ENCODE assay signal across 18 mouse cellular contexts in genomic region chr8:107785771-107786170, GRCm38 (mm10).
DNase-seq lines count a peak whose midpoint lies in the region; TF ChIP-seq lines count a peak whose summit lies in the region.
"Had no signal": no experiment of that assay in that cellular context is flagged by ENCODE, and none has a peak within 500 bp of the region (broad histone marks: within the 10 kb centered on the region; RNA-seq: fewer than 3 reads in every experiment).

No protein-coding gene starts in this region.

- H3K79me2 ChIP-seq in heart, adult 2 months (replicated peaks; ENCODE audit: control insufficient read depth, insufficient read depth, low read length) = no peaks in the 10 kb centered on the region

- no peak for TF ChIP-seq CTCF in heart, adult 2 months (IDR thresholded peaks at IDR 0.05)

- intact Hi-C loops in heart, postnatal 10 days (cut with DNase I) = no loop called here
- intact Hi-C loops in heart, adult 2 months (cut with DNase I) = no loop called here

- TF ChIP-seq POLR2A in heart, adult 2 months (IDR thresholded peaks at IDR 0.05; ENCODE audit: insufficient read depth, low read depth, low read length) = no peak

- H3K27ac ChIP-seq in heart, adult 2 months = no peak overlapping the region
- H3K27ac ChIP-seq: embryonic facial prominence, embryonic 12.5 days; forebrain, embryonic 12.5 days; hindbrain, embryonic 15.5 days; neural tube, embryonic 12.5 days; stomach, postnatal 0 days had no signal

- DNase-seq in heart, postnatal 10 days = peak; percentile 7 to 11
- DNase-seq in heart, adult 2 months = no peak
- peak; percentile 2 for DNase-seq in lung, postnatal 36 days
- DNase-seq in lung, postnatal 14 days = no peak
- DNase-seq in adrenal gland, adult 8-10 months = peak; percentile 70
- peak; percentile 65 for DNase-seq in fibroblast of lung, adult 2 months (ENCODE audit: low read depth)
- DNase-seq in cerebellum, postnatal 14 days = no peak
- DNase-seq: B cell, adult 2 months; cerebellum, adult 11-12 months; gastrocnemius, postnatal 36 days; left cerebral cortex, postnatal 4 days; lung, adult 2 months; thymus, postnatal 25 days had no signal

- no peak for TF ChIP-seq EP300 in heart, adult 2 months (IDR thresholded peaks at IDR 0.05; ENCODE audit: insufficient read depth, low read depth, low read length)

- H3K27me3 ChIP-seq in heart, adult 2 months (ENCODE audit: control insufficient read depth, insufficient read depth, low read length) = no peaks in the 10 kb centered on the region
- H3K27me3 ChIP-seq: embryonic facial prominence, embryonic 12.5 days; forebrain, embryonic 12.5 days; hindbrain, embryonic 15.5 days; neural tube, embryonic 12.5 days had no signal

- no peak overlapping the region for H3K4me3 ChIP-seq in heart, adult 2 months
- H3K4me3 ChIP-seq: embryonic facial prominence, embryonic 12.5 days; forebrain, embryonic 12.5 days; hindbrain, embryonic 15.5 days; neural tube, embryonic 12.5 days had no signal

- WGBS in heart, adult 2 months = 51% methylated on average over 5 of the region's 5 CpGs

- no peak overlapping the region for H3K9ac ChIP-seq in heart, adult 2 months (ENCODE audit: low read depth, low read length)
- H3K9ac ChIP-seq: embryonic facial prominence, embryonic 12.5 days; forebrain, embryonic 12.5 days; hindbrain, embryonic 15.5 days; neural tube, embryonic 12.5 days had no signal

- no peaks in the 10 kb centered on the region for H3K36me3 ChIP-seq in heart, adult 2 months (ENCODE audit: control insufficient read depth, insufficient read depth, low read length)
- H3K36me3 ChIP-seq: embryonic facial prominence, embryonic 12.5 days; forebrain, embryonic 12.5 days; hindbrain, embryonic 15.5 days; neural tube, embryonic 12.5 days had no signal

- no peaks in the 10 kb centered on the region for H3K4me1 ChIP-seq in heart, adult 2 months (ENCODE audit: control insufficient read depth, insufficient read depth, low read length)
- H3K4me1 ChIP-seq: embryonic facial prominence, embryonic 12.5 days; forebrain, embryonic 12.5 days; hindbrain, embryonic 15.5 days; neural tube, embryonic 12.5 days had no signal

Comparison
In these comparisons a context has a peak if more than half of its experiments do, and no peak if none do; other contexts are left out.
1. DNase-seq: peak in heart, postnatal 10 days (2 of 2), lung, postnatal 36 days (single experiment), adrenal gland, adult 8-10 months (single experiment) and fibroblast of lung, adult 2 months (single experiment); none in heart, adult 2 months (0 of 2), lung, postnatal 14 days (single experiment) and cerebellum, postnatal 14 days (0 of 2).